In genomic region chr11:36337063-36337462, GRCm38 (mm10) we compare ENCODE assay signal across 24 mouse cellular contexts.
A peak's percentile ranks its signal among the peaks of the same experiment; 100 is the strongest.
DNase-seq lines count a peak whose midpoint lies in the region; ATAC-seq lines count a peak whose summit lies in the region.
"Had no signal": no experiment of that assay in that cellular context is flagged by ENCODE, and none has a peak within 500 bp of the region (broad histone marks: within the 10 kb centered on the region; RNA-seq: fewer than 3 reads in every experiment).

No protein-coding gene starts in this region.

- no peak overlapping the region for H3K9ac ChIP-seq in forebrain, embryonic 13.5 days
- H3K9ac ChIP-seq in forebrain, embryonic 11.5 days (ENCODE audit: low read length): no peak overlapping the region
- H3K9ac ChIP-seq: embryonic facial prominence, embryonic 12.5 days; heart, embryonic 13.5 days; hindbrain, embryonic 12.5 days had no signal

- no peaks in the 10 kb centered on the region for H3K9me3 ChIP-seq in forebrain, embryonic 13.5 days (replicated peaks)
- no peaks in the 10 kb centered on the region for H3K9me3 ChIP-seq in forebrain, embryonic 11.5 days (ENCODE audit: control insufficient read depth, low read length)
- H3K9me3 ChIP-seq: embryonic facial prominence, embryonic 12.5 days; heart, embryonic 13.5 days; hindbrain, embryonic 12.5 days had no signal

- 87% methylated on average over 6 of the region's 6 CpGs for WGBS in forebrain, embryonic 13.5 days
- WGBS in forebrain, embryonic 11.5 days: 89% methylated on average over 6 of the region's 6 CpGs

- no peak overlapping the region for H3K4me2 ChIP-seq in forebrain, embryonic 13.5 days
- H3K4me2 ChIP-seq in forebrain, embryonic 11.5 days (ENCODE audit: low read depth, low read length, severe bottlenecking): no peak overlapping the region
- H3K4me2 ChIP-seq: embryonic facial prominence, embryonic 12.5 days; heart, embryonic 13.5 days; hindbrain, embryonic 12.5 days had no signal

- no peak overlapping the region for H3K4me3 ChIP-seq in forebrain, embryonic 13.5 days
- H3K4me3 ChIP-seq in forebrain, embryonic 11.5 days (ENCODE audit: low read depth, low read length): no peak overlapping the region
- H3K4me3 ChIP-seq: embryonic facial prominence, embryonic 12.5 days; heart, embryonic 13.5 days; hindbrain, embryonic 12.5 days had no signal

- peaks cover 25% of the 10 kb centered on the region for H3K4me1 ChIP-seq in forebrain, embryonic 13.5 days
- H3K4me1 ChIP-seq in forebrain, embryonic 11.5 days (replicated peaks; ENCODE audit: control insufficient read depth, insufficient read depth, low read length): no peaks in the 10 kb centered on the region; the same call in 1 of the 2 replicates

- no peak overlapping the region for H3K27ac ChIP-seq in forebrain, embryonic 13.5 days
- H3K27ac ChIP-seq in forebrain, embryonic 11.5 days (ENCODE audit: low read depth, low read length): no peak overlapping the region
- H3K27ac ChIP-seq: embryonic facial prominence, embryonic 12.5 days; heart, embryonic 13.5 days; hindbrain, embryonic 12.5 days had no signal

- peak; percentile 41; the same call in 1 of the 2 replicates for ATAC-seq in forebrain, embryonic 13.5 days
- no peak for ATAC-seq in forebrain, embryonic 11.5 days (replicated peaks; ENCODE audit: low FRiP score)
- ATAC-seq in frontal cortex, adult (ENCODE audit: low TSS enrichment): peak; percentile 54
- ATAC-seq: activated CD4-positive, CD25-positive, alpha-beta regulatory T cell, adult 4 months; CD4-positive, CD25-positive, alpha-beta regulatory T cell, adult 4 months; hindbrain, embryonic 16.5 days; inflammation-experienced regulatory T-cells, adult 6 months; intestine, postnatal 0 days had no signal

- no peak for DNase-seq in forebrain, embryonic 11.5 days (ENCODE audit: low spot score)
- DNase-seq in frontal cortex, postnatal 25 days (ENCODE audit: low spot score in 2 of 2): no peak
- peak; percentile 71 for DNase-seq in brain, adult 2 months (ENCODE audit: low read depth, low spot score)
- no peak for DNase-seq in heart, adult 11 months
- no peak for DNase-seq in heart, adult 9 months (ENCODE audit: low spot score in 2 of 2)
- DNase-seq: adrenal gland, postnatal 14 days; B cell, adult 2 months; cerebellum, adult 11-12 months; cerebellum, adult 9-10 months; cerebellum, postnatal 25 days; gastrocnemius, postnatal 14 days; heart, postnatal 36 days; kidney, adult 8-10 months had no signal

- no peaks in the 10 kb centered on the region for H3K36me3 ChIP-seq in forebrain, embryonic 13.5 days (ENCODE audit: poor library complexity, severe bottlenecking)
- no peaks in the 10 kb centered on the region for H3K36me3 ChIP-seq in forebrain, embryonic 11.5 days (ENCODE audit: control insufficient read depth, insufficient read depth, low read length)
- H3K36me3 ChIP-seq: embryonic facial prominence, embryonic 12.5 days; G1E; heart, embryonic 13.5 days; hindbrain, embryonic 12.5 days had no signal

- no peaks in the 10 kb centered on the region for H3K27me3 ChIP-seq in forebrain, embryonic 13.5 days
- no peaks in the 10 kb centered on the region; the same call in 1 of the 2 replicates for H3K27me3 ChIP-seq in forebrain, embryonic 11.5 days (ENCODE audit: control insufficient read depth, insufficient read depth, low read length)
- H3K27me3 ChIP-seq: embryonic facial prominence, embryonic 12.5 days; heart, embryonic 13.5 days; hindbrain, embryonic 12.5 days had no signal
